Mouse (Mus musculus) right cerebral cortex, postnatal 4 days (tissue): ENCODE data around the gene Vps35l.
A peak's percentile ranks its signal among the peaks of the same experiment; 100 is the strongest.

Source experiments
- DNase-seq: peaks from one replicate; pipeline ENCODE4 v3.0.0-alpha.2; 2022

Vps35l gene

DNA sequence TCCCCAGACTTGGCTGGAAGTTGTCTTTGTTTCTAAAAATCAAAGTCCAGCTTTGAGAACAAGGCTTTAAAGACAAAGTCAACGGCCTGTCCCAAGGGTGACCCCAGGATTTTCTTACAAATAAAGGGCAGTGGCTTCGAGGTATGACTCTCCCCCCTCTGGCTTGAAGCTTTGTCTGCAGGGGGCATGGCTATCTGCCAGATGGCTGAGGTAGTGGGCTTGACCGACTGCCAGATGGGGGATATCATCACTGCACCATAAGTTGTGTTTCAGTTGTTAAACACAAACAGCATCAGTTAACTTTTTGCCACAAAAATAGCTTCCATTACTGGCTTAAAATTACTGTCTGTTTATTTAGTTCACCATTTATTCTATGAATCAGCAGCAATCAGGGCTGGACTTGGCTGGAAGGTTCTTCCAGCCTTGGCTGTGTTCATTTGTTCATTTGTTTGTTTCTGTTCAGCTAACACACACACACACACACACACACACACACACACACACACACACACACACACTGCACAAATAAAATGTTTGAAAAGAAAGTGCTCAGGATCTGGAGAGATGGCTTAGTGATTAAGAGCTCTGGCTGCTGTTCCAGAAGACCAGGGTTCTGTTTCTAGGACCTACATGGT is 149.1 kb downstream of the Vps35l start:
- DNase-seq, result peak; percentile 38
